Mouse (Mus musculus) CD4-positive, CD25-positive, alpha-beta regulatory T cell, adult 4 months (primary cell): ENCODE data around the gene Btbd8. TPM values are rescaled to one million over a fixed set of nuclear protein-coding genes. Genes with fewer than 3 reads are reported as not detected.

ENCODE experiments used
- ATAC-seq: one replicate; pipeline ENCODE4 v1.8.0; 2017
- polyA plus RNA-seq, 2 experiments: library from polyadenylated mRNA; unstranded; fragments of 100-300 nt; shearing (Covaris generic); gene quantifications; one replicate each; pipeline ENCODE4 v1.2.1; 2017

The Btbd8 gene
- polyA plus RNA-seq = 1 to 10 TPM; 8.9 to 9.7 TPM

- ATAC-seq = peak; percentile 91
Observed at GRCm38 (mm10) chr5:107437464-107438281, at the start of gene Btbd8. Gene Btbd8, plus strand, starts transcription at chr5:107437997.

GRCm38 (mm10) chr5:107389373-107389772, 48.4 kb upstream of the Btbd8 start:
- no peak for ATAC-seq

- no peak for ATAC-seq
Observed at GRCm38 (mm10) chr5:107394437-107394836, 43.4 kb upstream of the Btbd8 start.

- peak; percentile 34 for ATAC-seq
Observed at GRCm38 (mm10) chr5:107402436-107402835, 35.4 kb upstream of the Btbd8 start, which contains the start of gene Ephx4. Gene Ephx4, plus strand, starts transcription at chr5:107402736.

GRCm38 (mm10) chr5:107403011-107403946, 34.5 kb upstream of the Btbd8 start:
- ATAC-seq = peak; percentile 56

- ATAC-seq = no peak
Observed at GRCm38 (mm10) chr5:107403947-107404684, 33.7 kb upstream of the Btbd8 start.

- no peak for ATAC-seq
Observed at GRCm38 (mm10) chr5:107405361-107405760, 32.4 kb upstream of the Btbd8 start.

- no peak for ATAC-seq
Observed at GRCm38 (mm10) chr5:107410305-107410704, 27.5 kb upstream of the Btbd8 start.

- ATAC-seq = no peak
Observed at GRCm38 (mm10) chr5:107411326-107411725, 26.5 kb upstream of the Btbd8 start.

GRCm38 (mm10) chr5:107412285-107412684, 25.5 kb upstream of the Btbd8 start:
- ATAC-seq = no peak

GRCm38 (mm10) chr5:107415098-107415497, 22.7 kb upstream of the Btbd8 start:
- ATAC-seq = no peak

GRCm38 (mm10) chr5:107421676-107422075, 16.1 kb upstream of the Btbd8 start:
- no peak for ATAC-seq

- ATAC-seq = no peak
Observed at GRCm38 (mm10) chr5:107431249-107431648, 6.5 kb upstream of the Btbd8 start, which contains the start of gene Lpcat2b. Gene Lpcat2b, plus strand, starts transcription at chr5:107431549.

- no peak for ATAC-seq
Observed at GRCm38 (mm10) chr5:107434001-107434400, 3.8 kb upstream of the Btbd8 start.

- no peak for ATAC-seq
Observed at GRCm38 (mm10) chr5:107436185-107436584, 1.6 kb upstream of the Btbd8 start.

- ATAC-seq = no peak
Observed at GRCm38 (mm10) chr5:107436587-107437209, 1.1 kb upstream of the Btbd8 start.

- no peak for ATAC-seq
Observed at GRCm38 (mm10) chr5:107438353-107438752, 556 bp downstream of the Btbd8 start.

- no peak for ATAC-seq
Observed at GRCm38 (mm10) chr5:107441881-107442280, 4.1 kb downstream of the Btbd8 start.

GRCm38 (mm10) chr5:107444251-107444650, 6.5 kb downstream of the Btbd8 start:
- ATAC-seq = no peak

GRCm38 (mm10) chr5:107447977-107448376, 10.2 kb downstream of the Btbd8 start:
- ATAC-seq = no peak

- no peak for ATAC-seq
Observed at GRCm38 (mm10) chr5:107448784-107449183, 11.0 kb downstream of the Btbd8 start.

- ATAC-seq = no peak
Observed at GRCm38 (mm10) chr5:107449620-107450019, 11.8 kb downstream of the Btbd8 start.
